ENCODE assay signal across 8 mouse cellular contexts in the genomic region with DNA sequence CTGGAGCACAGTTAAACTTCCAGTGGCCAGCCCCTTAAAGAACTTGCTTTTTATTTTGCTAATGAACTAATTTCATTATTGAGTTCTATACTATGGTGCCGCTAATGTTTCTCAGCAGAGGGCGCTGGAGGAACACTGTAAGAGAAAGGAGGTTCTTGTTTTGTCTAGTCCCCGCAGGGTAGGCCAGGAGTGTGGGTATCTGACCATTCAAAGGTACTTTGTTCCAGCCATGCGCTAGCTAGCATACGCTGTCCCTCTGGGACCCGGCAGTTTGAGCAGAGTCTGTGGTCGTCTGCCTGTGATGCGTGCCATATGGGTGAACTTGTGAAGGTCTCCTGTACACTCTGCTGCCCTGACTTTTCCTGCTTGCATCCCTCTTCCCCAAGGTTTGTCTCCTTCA.
A peak's percentile ranks its signal among the peaks of the same experiment; 100 is the strongest.
DNase-seq lines count a peak whose midpoint lies in the region; ATAC-seq and TF ChIP-seq lines count a peak whose summit lies in the region.

No protein-coding gene starts in this region.

- POLR2A ChIA-PET in Patski (lab: Charles Lee): no interaction called here

- in situ Hi-C loops in Patski (cut with MboI; ENCODE audit: low pct_unique_long_range_greater_than_20kb): loop anchor here (25.0 kb wide), 1 partner anchor 1407 kb away; no protein-coding TSS in a partner anchor

- ATAC-seq in heart, embryonic 13.5 days (ENCODE audit: extremely low read depth, insufficient number of reproducible peaks, low FRiP score, low TSS enrichment): no peak
- ATAC-seq in Patski: peak; percentile 47
- no peak for ATAC-seq in embryonic facial prominence, embryonic 13.5 days (ENCODE audit: insufficient number of reproducible peaks, insufficient read depth, low FRiP score, low TSS enrichment, low read depth)
- peak; percentile 55 for ATAC-seq in intestine, embryonic 15.5 days
- peak; percentile 66 for ATAC-seq in midbrain, postnatal 0 days (ENCODE audit: low FRiP score)
- no peak for ATAC-seq in inflammation-experienced regulatory T-cells, adult 6 months

- TF ChIP-seq CTCF in Patski (IDR thresholded peaks at IDR 0.05): peak; percentile 41
- peak; percentile 78 for TF ChIP-seq CTCF in midbrain, postnatal 0 days (IDR thresholded peaks at IDR 0.05)

- H3K36me3 ChIP-seq in heart, embryonic 13.5 days: no peaks in the 10 kb centered on the region
- no peaks in the 10 kb centered on the region for H3K36me3 ChIP-seq in embryonic facial prominence, embryonic 13.5 days
- H3K36me3 ChIP-seq in intestine, embryonic 15.5 days: no peaks in the 10 kb centered on the region
- H3K36me3 ChIP-seq in midbrain, postnatal 0 days (ENCODE audit: insufficient read depth, low read length): no peaks in the 10 kb centered on the region

- no peaks in the 10 kb centered on the region for H3K4me1 ChIP-seq in heart, embryonic 13.5 days
- H3K4me1 ChIP-seq in embryonic facial prominence, embryonic 13.5 days: no peaks in the 10 kb centered on the region
- no peaks in the 10 kb centered on the region for H3K4me1 ChIP-seq in intestine, embryonic 15.5 days (replicated peaks)
- H3K4me1 ChIP-seq in midbrain, postnatal 0 days (ENCODE audit: insufficient read depth, low read length): no peaks in the 10 kb centered on the region

- H3K27ac ChIP-seq in heart, embryonic 13.5 days (replicated peaks): no peak overlapping the region
- H3K27ac ChIP-seq in embryonic facial prominence, embryonic 13.5 days: no peak overlapping the region
- H3K27ac ChIP-seq in intestine, embryonic 15.5 days: no peak overlapping the region
- no peak overlapping the region for H3K27ac ChIP-seq in midbrain, postnatal 0 days (ENCODE audit: low read depth, low read length)

- CTCF ChIA-PET in Patski (lab: Charles Lee): no interaction called here

- no peaks in the 10 kb centered on the region for H3K27me3 ChIP-seq in heart, embryonic 13.5 days (replicated peaks)
- H3K27me3 ChIP-seq in Patski: peaks cover 45% of the 10 kb centered on the region
- no peaks in the 10 kb centered on the region for H3K27me3 ChIP-seq in embryonic facial prominence, embryonic 13.5 days
- no peaks in the 10 kb centered on the region for H3K27me3 ChIP-seq in intestine, embryonic 15.5 days (replicated peaks)
- H3K27me3 ChIP-seq in midbrain, postnatal 0 days (ENCODE audit: insufficient read depth, low read length): no peaks in the 10 kb centered on the region

- no peaks in the 10 kb centered on the region for H3K9me3 ChIP-seq in heart, embryonic 13.5 days
- H3K9me3 ChIP-seq in embryonic facial prominence, embryonic 13.5 days: no peaks in the 10 kb centered on the region
- no peaks in the 10 kb centered on the region for H3K9me3 ChIP-seq in intestine, embryonic 15.5 days
- H3K9me3 ChIP-seq in midbrain, postnatal 0 days (ENCODE audit: low read length): no peaks in the 10 kb centered on the region

- intact Hi-C loops in heart, postnatal 36 days (cut with DNase I): no loop called here
- intact Hi-C loops in left cerebral cortex, postnatal 36 days (cut with DNase I): no loop called here

- no peak for DNase-seq in heart, postnatal 36 days
- DNase-seq in Patski (ENCODE audit: low read depth, low spot score): no peak
- DNase-seq in left cerebral cortex, postnatal 36 days (ENCODE audit: low spot score in 2 of 2): peak; percentile 16 to 25
- peak; percentile 81 for DNase-seq in midbrain, postnatal 0 days (ENCODE audit: low spot score)

- peak overlapping the region; percentile 26 for H3K4me2 ChIP-seq in heart, embryonic 13.5 days
- peak overlapping the region; percentile 54 for H3K4me2 ChIP-seq in embryonic facial prominence, embryonic 13.5 days
- no peak overlapping the region for H3K4me2 ChIP-seq in intestine, embryonic 15.5 days (replicated peaks)
- H3K4me2 ChIP-seq in midbrain, postnatal 0 days (ENCODE audit: low read depth, low read length, poor library complexity, severe bottlenecking): peak overlapping the region; percentile 15

- H3K4me3 ChIP-seq in heart, embryonic 13.5 days: no peak overlapping the region
- 0 out of 2 replicates have a peak overlapping the region, but pooled peaks have one; percentile 8 for H3K4me3 ChIP-seq in embryonic facial prominence, embryonic 13.5 days
- no peak overlapping the region for H3K4me3 ChIP-seq in intestine, embryonic 15.5 days (replicated peaks)
- H3K4me3 ChIP-seq in midbrain, postnatal 0 days (ENCODE audit: low read depth, low read length): no peak overlapping the region

- 9% methylated on average over 8 of the region's 8 CpGs for WGBS in heart, embryonic 13.5 days
- whole genome bisulfite sequencing in embryonic facial prominence, embryonic 13.5 days: 2% methylated on average over 8 of the region's 8 CpGs
- WGBS in intestine, embryonic 15.5 days: 12% methylated on average over 8 of the region's 8 CpGs
- WGBS in midbrain, postnatal 0 days: 4% methylated on average over 8 of the region's 8 CpGs

- no peak overlapping the region for H3K9ac ChIP-seq in heart, embryonic 13.5 days
- no peak overlapping the region for H3K9ac ChIP-seq in embryonic facial prominence, embryonic 13.5 days
- no peak overlapping the region for H3K9ac ChIP-seq in intestine, embryonic 15.5 days
- H3K9ac ChIP-seq in midbrain, postnatal 0 days (replicated peaks; ENCODE audit: low read length, poor library complexity, severe bottlenecking): no peak overlapping the region

Comparison
In these comparisons a context has a peak if more than half of its experiments do, and no peak if none do; other contexts are left out.
1. ATAC-seq: peak in Patski (single experiment), intestine, embryonic 15.5 days (single experiment) and midbrain, postnatal 0 days (single experiment); none in heart, embryonic 13.5 days (single experiment), embryonic facial prominence, embryonic 13.5 days (single experiment) and inflammation-experienced regulatory T-cells, adult 6 months (single experiment).
2. DNase-seq: peak in left cerebral cortex, postnatal 36 days (2 of 2) and midbrain, postnatal 0 days (single experiment); none in heart, postnatal 36 days (0 of 2) and Patski (single experiment).